Mouse (Mus musculus): ENCODE data around the gene Foxj3.

DNA sequence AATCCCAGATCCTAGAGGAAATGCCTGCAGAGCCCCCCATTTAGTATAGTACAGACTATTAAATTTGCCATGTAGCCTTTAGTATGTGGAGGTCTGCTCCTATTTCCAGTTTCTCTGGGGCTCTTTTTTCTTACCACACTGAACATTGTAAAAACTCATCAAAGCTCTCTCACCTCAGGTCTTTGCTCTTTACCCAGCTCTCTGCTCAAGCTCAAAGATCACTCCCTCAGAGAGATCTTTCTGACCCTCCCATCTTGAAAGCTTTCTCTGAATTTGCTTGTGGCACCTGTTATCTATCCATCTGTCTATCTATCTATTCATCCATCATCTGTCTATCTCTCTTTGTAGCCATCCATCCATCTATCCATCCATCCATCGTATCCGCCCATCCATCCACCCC, 128.4 kb downstream of the Foxj3 start:
- TF ChIP-seq CHD2 (IDR thresholded peaks at IDR 0.05; ENCODE audit: low read depth, low read length), result no peak
- TF ChIP-seq ZNF384 (IDR thresholded peaks at IDR 0.05; ENCODE audit: low read depth, low read length), result no peak
- no peak for TF ChIP-seq HCFC1 (IDR thresholded peaks at IDR 0.05; ENCODE audit: borderline replicate concordance, insufficient read depth, low read length)
